Mouse (Mus musculus) layer of hippocampus, adult 9-10 months (tissue): ENCODE measurements around the gene Nanos2.

Source experiments
- DNase-seq: peaks from one replicate; pipeline ENCODE4 v3.0.0; 2022; ENCODE audit warnings: low spot score

Nanos2 gene

GRCm38 (mm10) chr7:19022189-19022958, 35.2 kb downstream of the Nanos2 start:
- DNase-seq, result no peak

- no peak for DNase-seq
These were observed 36.2 kb downstream of the Nanos2 start, which contains the start of gene Foxa3 for GRCm38 (mm10) chr7:19023357-19023814. TSS of gene Foxa3 (minus strand) at chr7:19023538.

- peak; percentile 80 for DNase-seq
These were observed 36.9 kb downstream of the Nanos2 start, which contains the start of gene Sympk for GRCm38 (mm10) chr7:19024096-19024506. TSS of gene Sympk (plus strand) at chr7:19024377.

DNA sequence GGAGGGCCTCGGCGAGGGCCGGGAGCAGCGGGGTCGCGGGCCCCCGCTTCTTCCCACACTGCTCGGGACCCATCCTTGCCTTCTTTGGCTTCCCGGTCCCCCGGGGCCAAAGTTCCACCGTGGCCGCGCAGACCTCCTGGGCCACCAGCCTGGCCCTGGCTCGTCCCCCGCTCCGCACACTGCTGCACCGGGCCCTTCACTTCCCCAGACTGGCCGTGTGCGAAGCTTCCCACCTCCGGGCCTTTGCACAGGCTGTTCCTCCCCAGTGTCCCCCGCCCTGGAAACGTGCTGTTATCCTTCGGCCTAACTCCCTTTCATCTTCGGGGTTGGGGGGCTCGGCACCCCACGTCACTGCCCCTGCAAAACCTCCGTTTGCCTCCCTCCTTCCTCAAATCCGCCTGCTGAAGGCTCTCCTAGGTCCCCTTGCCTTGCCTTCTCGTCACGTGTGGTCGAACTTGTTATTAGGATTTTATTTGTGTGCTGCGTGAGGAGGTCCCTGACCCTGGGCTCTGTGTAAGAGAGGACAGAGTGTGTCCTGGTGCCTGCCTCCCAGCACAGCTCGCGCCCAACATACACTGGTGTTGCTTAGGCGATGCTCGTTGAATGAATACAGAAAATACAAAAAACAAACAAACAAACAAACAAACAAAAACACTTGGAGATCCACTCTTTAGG, 37.5 kb downstream of the Nanos2 start:
- no peak for DNase-seq

- no peak for DNase-seq
These were observed 40.9 kb downstream of the Nanos2 start for GRCm38 (mm10) chr7:19028067-19028466.

GRCm38 (mm10) chr7:19029084-19029653, 42.0 kb downstream of the Nanos2 start:
- DNase-seq, result no peak

DNA sequence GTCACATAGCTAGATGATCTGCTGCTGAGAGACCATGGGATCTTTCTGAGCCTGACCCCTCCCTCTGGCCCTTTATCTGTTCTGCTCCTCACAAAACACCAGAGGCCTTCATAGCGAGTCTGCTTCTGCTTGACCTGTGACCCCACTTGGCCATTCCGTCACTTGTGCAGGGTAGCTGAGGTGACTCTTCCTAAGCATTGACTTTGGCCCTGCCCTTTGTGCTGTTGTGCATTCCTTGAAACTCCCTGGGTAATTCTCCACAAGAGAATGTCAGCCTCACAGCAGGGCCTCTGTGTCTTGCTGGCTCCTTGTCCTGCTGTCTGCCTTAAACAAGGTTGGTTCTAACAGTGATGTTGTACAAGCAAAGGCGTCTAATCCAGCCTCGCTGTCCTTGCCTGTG, 44.4 kb downstream of the Nanos2 start:
- DNase-seq, result no peak
